13 mouse cellular contexts compared by ENCODE assay signal in the genomic region with DNA sequence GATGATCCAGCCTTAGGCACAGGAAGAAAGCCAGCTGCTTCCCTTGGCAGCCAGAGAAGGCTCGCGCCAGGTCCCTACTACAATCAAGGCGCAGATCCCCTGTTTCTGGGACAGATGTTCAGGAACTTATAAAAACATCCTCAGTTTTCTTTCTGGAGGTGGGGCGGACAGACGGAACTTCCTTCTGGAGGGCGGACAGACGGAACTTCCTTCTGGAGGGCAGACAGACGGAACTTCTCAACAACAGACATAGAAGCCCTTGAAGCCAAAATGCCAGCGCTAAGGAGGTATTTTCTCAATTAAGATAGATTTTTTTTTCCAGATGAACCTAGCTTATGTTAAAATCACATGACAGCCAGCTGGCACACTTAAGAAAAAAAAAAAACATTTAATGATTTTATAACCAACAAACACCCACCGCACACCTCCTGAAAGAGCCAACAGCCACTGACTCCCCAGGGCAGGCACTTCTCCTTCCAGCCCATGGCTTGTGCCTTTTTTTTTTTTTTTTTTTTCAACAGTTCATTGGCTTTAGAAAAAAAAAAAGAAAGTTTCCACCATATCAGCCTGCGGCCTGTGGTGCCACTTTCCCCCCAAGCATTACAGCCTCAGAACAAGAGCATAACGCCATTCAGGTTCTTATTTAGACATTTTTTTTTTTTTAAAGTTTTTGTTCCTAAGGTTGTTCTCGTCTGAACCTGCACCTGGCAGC. TPM values are rescaled to one million over a fixed set of nuclear protein-coding genes. Genes with fewer than 3 reads are reported as not detected.
DNase-seq lines count a peak whose midpoint lies in the region; ATAC-seq lines count a peak whose summit lies in the region.
"Had no signal": no experiment of that assay in that cellular context is flagged by ENCODE, and none has a peak within 500 bp of the region (broad histone marks: within the 10 kb centered on the region; RNA-seq: fewer than 3 reads in every experiment).

No protein-coding gene starts in this region.

- ATAC-seq in forebrain, embryonic 14.5 days: no peak
- no peak for ATAC-seq in forebrain, embryonic 13.5 days
- no peak for ATAC-seq in hindbrain, embryonic 16.5 days
- no peak for ATAC-seq in hindbrain, embryonic 12.5 days (ENCODE audit: low FRiP score)
- ATAC-seq in midbrain, embryonic 15.5 days (replicated peaks): no peak

- no peak overlapping the region for H3K4me3 ChIP-seq in forebrain, embryonic 14.5 days (ENCODE audit: low read depth, low read length)
- H3K4me3 ChIP-seq in forebrain, embryonic 13.5 days: no peak overlapping the region
- no peak overlapping the region for H3K4me3 ChIP-seq in hindbrain, embryonic 16.5 days (ENCODE audit: low read length)
- H3K4me3 ChIP-seq in hindbrain, embryonic 12.5 days: no peak overlapping the region
- H3K4me3 ChIP-seq in midbrain, embryonic 15.5 days: no peak overlapping the region
- H3K4me3 ChIP-seq: hindbrain, embryonic 15.5 days; neural tube, embryonic 13.5 days had no signal

- H3K9me3 ChIP-seq in forebrain, embryonic 14.5 days (replicated peaks; ENCODE audit: control insufficient read depth, low read length): no peaks in the 10 kb centered on the region
- no peaks in the 10 kb centered on the region for H3K9me3 ChIP-seq in forebrain, embryonic 13.5 days (replicated peaks)
- no peaks in the 10 kb centered on the region for H3K9me3 ChIP-seq in hindbrain, embryonic 16.5 days (ENCODE audit: control insufficient read depth, low read length)
- H3K9me3 ChIP-seq in hindbrain, embryonic 12.5 days (replicated peaks): no peaks in the 10 kb centered on the region
- H3K9me3 ChIP-seq in midbrain, embryonic 15.5 days: no peaks in the 10 kb centered on the region
- H3K9me3 ChIP-seq: hindbrain, embryonic 15.5 days; neural tube, embryonic 13.5 days had no signal

- no peak overlapping the region for H3K9ac ChIP-seq in forebrain, embryonic 14.5 days (ENCODE audit: low read length)
- H3K9ac ChIP-seq in forebrain, embryonic 13.5 days: no peak overlapping the region
- H3K9ac ChIP-seq in hindbrain, embryonic 16.5 days (ENCODE audit: low read depth, low read length): no peak overlapping the region
- H3K9ac ChIP-seq in hindbrain, embryonic 12.5 days: no peak overlapping the region
- no peak overlapping the region for H3K9ac ChIP-seq in midbrain, embryonic 15.5 days
- H3K9ac ChIP-seq: hindbrain, embryonic 15.5 days; neural tube, embryonic 13.5 days had no signal

- no peak overlapping the region for H3K4me2 ChIP-seq in forebrain, embryonic 14.5 days (ENCODE audit: low read length)
- no peak overlapping the region for H3K4me2 ChIP-seq in forebrain, embryonic 13.5 days
- peak overlapping the region; percentile 21; the same call in 1 of the 2 replicates for H3K4me2 ChIP-seq in hindbrain, embryonic 16.5 days (ENCODE audit: low read length)
- H3K4me2 ChIP-seq in hindbrain, embryonic 12.5 days (replicated peaks): no peak overlapping the region
- H3K4me2 ChIP-seq in midbrain, embryonic 15.5 days: no peak overlapping the region
- H3K4me2 ChIP-seq: hindbrain, embryonic 15.5 days; neural tube, embryonic 13.5 days had no signal

- H3K4me1 ChIP-seq in forebrain, embryonic 14.5 days (ENCODE audit: control insufficient read depth, insufficient read depth, low read length): 0 out of 2 replicates have a peak, but pooled peaks cover 3% of the 10 kb centered on the region
- H3K4me1 ChIP-seq in forebrain, embryonic 13.5 days: peaks cover 4% of the 10 kb centered on the region; the same call in 1 of the 2 replicates
- H3K4me1 ChIP-seq in hindbrain, embryonic 16.5 days (ENCODE audit: control insufficient read depth, insufficient read depth, low read depth, low read length): no peaks in the 10 kb centered on the region
- no peaks in the 10 kb centered on the region for H3K4me1 ChIP-seq in hindbrain, embryonic 12.5 days
- no peaks in the 10 kb centered on the region for H3K4me1 ChIP-seq in midbrain, embryonic 15.5 days
- H3K4me1 ChIP-seq: hindbrain, embryonic 15.5 days; neural tube, embryonic 13.5 days had no signal

- H3K36me3 ChIP-seq in forebrain, embryonic 14.5 days (ENCODE audit: control insufficient read depth, insufficient read depth, low read length): no peaks in the 10 kb centered on the region
- no peaks in the 10 kb centered on the region for H3K36me3 ChIP-seq in forebrain, embryonic 13.5 days (ENCODE audit: poor library complexity, severe bottlenecking)
- H3K36me3 ChIP-seq in hindbrain, embryonic 16.5 days (ENCODE audit: control insufficient read depth, insufficient read depth, low read length): no peaks in the 10 kb centered on the region
- no peaks in the 10 kb centered on the region for H3K36me3 ChIP-seq in hindbrain, embryonic 12.5 days
- no peaks in the 10 kb centered on the region for H3K36me3 ChIP-seq in midbrain, embryonic 15.5 days (replicated peaks)
- H3K36me3 ChIP-seq: hindbrain, embryonic 15.5 days; neural tube, embryonic 13.5 days had no signal

- H3K27ac ChIP-seq in forebrain, embryonic 14.5 days (ENCODE audit: low read depth, low read length): no peak overlapping the region
- no peak overlapping the region for H3K27ac ChIP-seq in forebrain, embryonic 13.5 days
- no peak overlapping the region for H3K27ac ChIP-seq in hindbrain, embryonic 16.5 days (ENCODE audit: low read depth, low read length)
- no peak overlapping the region for H3K27ac ChIP-seq in hindbrain, embryonic 12.5 days
- H3K27ac ChIP-seq in midbrain, embryonic 15.5 days: no peak overlapping the region
- H3K27ac ChIP-seq: hindbrain, embryonic 15.5 days; neural tube, embryonic 13.5 days had no signal

- H3K27me3 ChIP-seq in forebrain, embryonic 14.5 days (replicated peaks; ENCODE audit: control insufficient read depth, insufficient read depth, low read length): no peaks in the 10 kb centered on the region
- no peaks in the 10 kb centered on the region for H3K27me3 ChIP-seq in forebrain, embryonic 13.5 days
- no peaks in the 10 kb centered on the region for H3K27me3 ChIP-seq in hindbrain, embryonic 16.5 days (replicated peaks; ENCODE audit: control insufficient read depth, insufficient read depth, low read length)
- H3K27me3 ChIP-seq in hindbrain, embryonic 12.5 days: no peaks in the 10 kb centered on the region
- no peaks in the 10 kb centered on the region for H3K27me3 ChIP-seq in midbrain, embryonic 15.5 days (replicated peaks)
- H3K27me3 ChIP-seq: hindbrain, embryonic 15.5 days; neural tube, embryonic 13.5 days had no signal

- 71% methylated on average over 13 of the region's 13 CpGs for WGBS in forebrain, embryonic 14.5 days
- 75% methylated on average over 13 of the region's 13 CpGs for WGBS in forebrain, embryonic 13.5 days
- WGBS in hindbrain, embryonic 16.5 days: 80% methylated on average over 13 of the region's 13 CpGs
- 75% methylated on average over 13 of the region's 13 CpGs for WGBS in hindbrain, embryonic 12.5 days
- 81% methylated on average over 13 of the region's 13 CpGs for WGBS in midbrain, embryonic 15.5 days

- peak; percentile 27 for DNase-seq in forebrain, embryonic 14.5 days (ENCODE audit: low spot score)
- peak; percentile 10 for DNase-seq in lung, postnatal 14 days
- no peak for DNase-seq in lung, postnatal 36 days
- no peak for DNase-seq in urinary bladder, postnatal 14 days (ENCODE audit: low spot score)
- DNase-seq: adrenal gland, postnatal 14 days; cerebellum, adult 2 months; retina, postnatal 1 day had no signal

RNA-seq across cellular contexts. Expression of a gene that starts 34.8 kb away (rescaled TPM):
- 43.8 and 54.4 TPM in 2 replicates for polyA plus RNA-seq in forebrain, embryonic 14.5 days (2014; fragmentation: Nextera tagmentation; extraction: Ambion mirVana)
- polyA plus RNA-seq in forebrain, embryonic 13.5 days (2015; fragmentation: Nextera tagmentation; extraction: Ambion mirVana): 32.9 and 33.0 TPM in 2 replicates
- 98.2 and 104 TPM in 2 replicates for polyA plus RNA-seq in hindbrain, embryonic 16.5 days (2015; fragmentation: Nextera tagmentation; extraction: Ambion mirVana)
- 33.8 and 43.1 TPM in 2 replicates for polyA plus RNA-seq in hindbrain, embryonic 12.5 days (2016; fragmentation: Nextera tagmentation; extraction: Ambion mirVana)
- polyA plus RNA-seq in midbrain, embryonic 15.5 days (2015; fragmentation: Nextera tagmentation; extraction: Ambion mirVana): 77.8 and 79.4 TPM in 2 replicates

Comparison
In these comparisons a context has a peak if more than half of its experiments do, and no peak if none do; other contexts are left out.
1. DNase-seq: peak in forebrain, embryonic 14.5 days (single experiment) and lung, postnatal 14 days (single experiment); none in lung, postnatal 36 days (single experiment) and urinary bladder, postnatal 14 days (single experiment).